Comparison of ENCODE assay signal across 23 mouse cellular contexts in the genomic region with DNA sequence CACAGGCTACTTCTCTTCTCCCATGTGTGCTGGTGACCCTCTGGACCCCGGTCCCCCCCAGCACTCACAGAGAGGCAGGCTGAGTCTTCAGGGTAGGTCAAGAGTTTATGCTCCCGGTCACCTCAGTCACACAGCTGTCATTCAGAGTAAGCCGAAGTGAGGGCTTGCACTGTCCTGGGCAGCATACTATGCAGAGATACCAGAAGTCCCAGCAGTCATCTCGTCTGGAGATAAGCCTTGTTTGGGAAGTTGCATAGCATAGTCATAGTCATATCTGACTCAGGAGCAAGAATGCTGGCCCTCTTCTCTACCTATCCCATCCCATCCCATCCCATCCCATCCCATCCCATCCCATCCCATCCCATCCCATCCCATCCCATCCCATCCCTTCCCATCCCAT.
DNase-seq lines count a peak whose midpoint lies in the region; ATAC-seq and TF ChIP-seq lines count a peak whose summit lies in the region.
"Had no signal": no experiment of that assay in that cellular context is flagged by ENCODE, and none has a peak within 500 bp of the region (broad histone marks: within the 10 kb centered on the region; RNA-seq: fewer than 3 reads in every experiment).

No protein-coding gene starts in this region.

- DNase-seq in heart, adult 11 months, result no peak
- no peak for DNase-seq in liver
- DNase-seq in liver, embryonic 14.5 days (ENCODE audit: low read depth in 3 of 3, low spot score in 3 of 3), result no peak
- no peak for DNase-seq in urinary bladder, postnatal 10 days (ENCODE audit: low spot score)
- DNase-seq: adrenal gland, postnatal 10 days; B cell, adult 2 months; cerebellum, adult 11 months; cerebellum, adult 2 months; cerebellum, adult 9-11 months; cerebellum, postnatal 25 days; forebrain, postnatal 0 days had no signal

- H3K27me3 ChIP-seq in heart, embryonic 12.5 days (replicated peaks), result no peaks in the 10 kb centered on the region
- no peaks in the 10 kb centered on the region for H3K27me3 ChIP-seq in liver, embryonic 12.5 days (replicated peaks)
- no peaks in the 10 kb centered on the region for H3K27me3 ChIP-seq in liver, embryonic 14.5 days (ENCODE audit: control insufficient read depth, insufficient read depth, low read length)
- H3K27me3 ChIP-seq: CH12.LX; embryonic facial prominence, embryonic 12.5 days; embryonic facial prominence, embryonic 15.5 days; heart, embryonic 15.5 days; hindbrain, embryonic 12.5 days; hindbrain, embryonic 15.5 days; Patski had no signal

- H3K9ac ChIP-seq in heart, embryonic 12.5 days, result no peak overlapping the region
- peak overlapping the region; percentile 12; the same call in 1 of the 2 replicates for H3K9ac ChIP-seq in liver, embryonic 12.5 days
- H3K9ac ChIP-seq in liver, embryonic 14.5 days (replicated peaks), result no peak overlapping the region
- H3K9ac ChIP-seq: embryonic facial prominence, embryonic 12.5 days; embryonic facial prominence, embryonic 15.5 days; forebrain, postnatal 0 days; heart, embryonic 15.5 days; hindbrain, embryonic 12.5 days; hindbrain, embryonic 15.5 days had no signal

- TF ChIP-seq EP300 in liver, embryonic 14.5 days (IDR thresholded peaks at IDR 0.05; ENCODE audit: low read depth), result no peak

- no peak overlapping the region for H3K4me2 ChIP-seq in heart, embryonic 12.5 days
- H3K4me2 ChIP-seq in liver, embryonic 12.5 days, result 0 out of 2 replicates have a peak overlapping the region, but pooled peaks have one; percentile 3
- no peak overlapping the region for H3K4me2 ChIP-seq in liver, embryonic 14.5 days (ENCODE audit: low read depth)
- H3K4me2 ChIP-seq: embryonic facial prominence, embryonic 12.5 days; embryonic facial prominence, embryonic 15.5 days; heart, embryonic 15.5 days; hindbrain, embryonic 12.5 days; hindbrain, embryonic 15.5 days had no signal

- H3K4me1 ChIP-seq in heart, embryonic 12.5 days (replicated peaks), result peaks cover 24% of the 10 kb centered on the region
- peaks cover 93% of the 10 kb centered on the region for H3K4me1 ChIP-seq in liver, embryonic 12.5 days
- peaks cover 11 to 57% of the 10 kb centered on the region in 2 experiments for H3K4me1 ChIP-seq in liver, embryonic 14.5 days (replicated peaks; ENCODE audit: control insufficient read depth in 2 of 2, insufficient read depth in 2 of 2, low read length in 1 of 2)

- H3K36me3 ChIP-seq in heart, embryonic 12.5 days, result no peaks in the 10 kb centered on the region
- H3K36me3 ChIP-seq in liver, embryonic 12.5 days, result 0 out of 2 replicates have a peak, but pooled peaks cover 4% of the 10 kb centered on the region
- H3K36me3 ChIP-seq in liver, embryonic 14.5 days (replicated peaks; ENCODE audit: control insufficient read depth, insufficient read depth, low read depth), result no peaks in the 10 kb centered on the region
- H3K36me3 ChIP-seq: embryonic facial prominence, embryonic 12.5 days; embryonic facial prominence, embryonic 15.5 days; heart, embryonic 15.5 days; hindbrain, embryonic 12.5 days; hindbrain, embryonic 15.5 days had no signal

- no peak for TF ChIP-seq CTCF in liver, embryonic 14.5 days (IDR thresholded peaks at IDR 0.05; ENCODE audit: low read depth)

- ATAC-seq in heart, embryonic 12.5 days (ENCODE audit: insufficient number of reproducible peaks, low FRiP score), result peak; percentile 61
- ATAC-seq in liver, embryonic 12.5 days, result peak; percentile 79
- ATAC-seq in liver, embryonic 14.5 days (ENCODE audit: insufficient read depth), result peak; percentile 53
- ATAC-seq: forebrain, embryonic 14.5 days; forebrain, postnatal 0 days; Patski had no signal

- no peak overlapping the region for H3K27ac ChIP-seq in heart, embryonic 12.5 days (ENCODE audit: poor library complexity, severe bottlenecking)
- H3K27ac ChIP-seq in liver, embryonic 12.5 days, result peak overlapping the region; percentile 57
- no peak overlapping the region for H3K27ac ChIP-seq in liver, embryonic 14.5 days
- H3K27ac ChIP-seq: embryonic facial prominence, embryonic 12.5 days; embryonic facial prominence, embryonic 15.5 days; gastrocnemius, adult 2 months; hindbrain, embryonic 12.5 days; hindbrain, embryonic 15.5 days had no signal

- 46% methylated on average over 4 of the region's 4 CpGs for WGBS in heart, embryonic 12.5 days
- WGBS in liver, embryonic 12.5 days (ENCODE audit: insufficient replicate concordance), result 47% methylated on average over 4 of the region's 4 CpGs
- WGBS in liver, embryonic 14.5 days (ENCODE audit: insufficient replicate concordance), result 45% methylated on average over 4 of the region's 4 CpGs

- no peaks in the 10 kb centered on the region for H3K9me3 ChIP-seq in heart, embryonic 12.5 days (replicated peaks)
- H3K9me3 ChIP-seq in liver, embryonic 12.5 days (replicated peaks), result no peaks in the 10 kb centered on the region
- H3K9me3 ChIP-seq in liver, embryonic 14.5 days (ENCODE audit: control insufficient read depth, low read length), result no peaks in the 10 kb centered on the region
- H3K9me3 ChIP-seq: embryonic facial prominence, embryonic 12.5 days; embryonic facial prominence, embryonic 15.5 days; G1E; heart, embryonic 15.5 days; hindbrain, embryonic 12.5 days; hindbrain, embryonic 15.5 days had no signal

- no peak overlapping the region for H3K4me3 ChIP-seq in heart, embryonic 12.5 days
- H3K4me3 ChIP-seq in liver, embryonic 12.5 days, result no peak overlapping the region
- no peak overlapping the region for H3K4me3 ChIP-seq in liver, embryonic 14.5 days (ENCODE audit: insufficient read depth in 1 of 2, low read depth in 2 of 2, low read length in 2 of 2)
- H3K4me3 ChIP-seq: embryonic facial prominence, embryonic 12.5 days; embryonic facial prominence, embryonic 15.5 days; gastrocnemius, adult 2 months; heart, embryonic 15.5 days; hindbrain, embryonic 12.5 days; hindbrain, embryonic 15.5 days had no signal
